Mouse (Mus musculus): ENCODE data around the gene Ube2z. TPM values are rescaled to one million over a fixed set of nuclear protein-coding genes. Genes with fewer than 3 reads are reported as not detected.
A peak's percentile ranks its signal among the peaks of the same experiment; 100 is the strongest.
"Not testable (repeated sequence)": the region's sequence is repeated elsewhere in the genome, so short reads cannot be mapped to it uniquely, and the experiment has no call there.

Gene Ube2z
- polyA plus RNA-seq (2014; fragmentation: Nextera tagmentation; extraction: Ambion mirVana): 31.1 and 35.4 TPM in 2 replicates

DNA sequence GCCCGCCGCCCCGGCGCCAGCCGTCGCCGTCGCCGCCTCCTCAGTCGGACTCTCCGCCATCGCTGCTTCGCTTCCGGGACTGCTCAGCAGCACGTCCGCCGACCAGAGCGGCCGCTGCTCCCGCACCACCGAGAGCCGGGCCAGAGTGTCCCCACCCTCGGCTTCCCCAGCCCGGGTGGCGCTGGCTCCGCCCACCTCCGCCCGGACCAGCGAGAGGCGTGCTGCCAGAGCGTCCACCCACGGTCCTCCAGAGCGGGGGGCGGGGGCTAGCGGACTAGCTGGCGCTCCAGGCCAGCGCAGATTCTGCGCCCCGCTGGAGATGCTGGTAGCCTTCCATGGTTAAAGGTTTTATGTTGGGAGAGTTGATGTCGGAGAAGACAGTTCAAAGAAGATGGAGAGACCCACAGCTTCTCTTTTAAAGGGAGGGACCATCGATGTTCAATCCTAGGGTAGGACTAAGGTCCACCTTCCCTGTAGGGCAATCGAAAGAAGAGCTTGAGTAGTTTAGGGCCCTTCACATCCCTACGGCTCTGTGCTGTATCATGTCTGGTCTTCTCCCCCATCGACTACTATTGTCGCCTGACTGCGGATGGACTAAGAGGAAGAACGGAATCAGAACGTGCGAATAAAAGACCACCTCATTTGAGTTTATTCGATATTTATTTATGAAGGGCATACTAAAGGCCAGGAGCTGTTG, at the start of gene Ube2z:
Gene Ube2z (minus strand): TSS at position 174 of the 697 bp plus-strand sequence.
- peak within 1 kb of the TSS; percentile 85 for H3K27ac ChIP-seq (replicated peaks; ENCODE audit: low read depth, low read length)
- 4% methylated on average over 40 of the region's 50 CpGs for WGBS
- peak within 1 kb of the TSS; percentile 94 for H3K9ac ChIP-seq (ENCODE audit: low read length)
- peak within 1 kb of the TSS; percentile 94 for H3K4me3 ChIP-seq (ENCODE audit: low read depth, low read length)
- peak within 1 kb of the TSS; percentile 74 for H3K4me2 ChIP-seq (ENCODE audit: low read depth, severe bottlenecking)
- H3K27me3 ChIP-seq (ENCODE audit: control insufficient read depth, insufficient read depth, low read length): no peaks in the 10 kb centered on the region
- H3K9me3 ChIP-seq (ENCODE audit: control insufficient read depth, low read length): no peaks in the 10 kb centered on the region
- H3K4me1 ChIP-seq (ENCODE audit: control insufficient read depth, insufficient read depth, low read length): peaks cover 8% of the 10 kb centered on the region
- ATAC-seq (ENCODE audit: insufficient number of reproducible peaks, low FRiP score, low TSS enrichment, low read depth): peak; percentile 96
- peaks cover 1% of the 10 kb centered on the region; the same call in 1 of the 2 replicates for H3K36me3 ChIP-seq (ENCODE audit: control insufficient read depth, insufficient read depth, low read length)
- DNase-seq (ENCODE audit: low spot score): peak; percentile 98

DNA sequence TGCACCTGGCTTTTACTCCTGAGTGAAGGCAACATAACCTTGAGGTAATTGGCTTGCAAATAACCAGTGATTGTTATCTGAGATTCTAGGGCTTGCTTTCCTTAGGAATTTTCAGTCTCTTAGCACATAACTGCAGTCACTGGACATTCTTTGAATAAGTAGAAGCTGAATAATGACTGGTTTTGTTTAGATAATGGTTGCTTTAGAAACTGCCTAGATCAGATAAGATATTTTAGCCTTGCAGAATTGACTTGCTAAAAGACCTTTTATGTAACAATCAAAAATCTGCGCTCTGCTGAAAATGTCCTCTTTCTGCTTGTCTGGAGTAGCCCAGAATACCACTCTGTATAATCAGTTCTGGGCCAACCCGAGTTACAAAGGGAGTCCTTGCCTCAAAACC, 48.9 kb upstream of the Ube2z start:
- ATAC-seq (ENCODE audit: insufficient number of reproducible peaks, low FRiP score, low TSS enrichment, low read depth): no peak
- H3K9ac ChIP-seq (ENCODE audit: low read length): no peak overlapping the region
- H3K36me3 ChIP-seq (ENCODE audit: control insufficient read depth, insufficient read depth, low read length): no peaks in the 10 kb centered on the region
- H3K27ac ChIP-seq (replicated peaks; ENCODE audit: low read depth, low read length): no peak overlapping the region
- no peaks in the 10 kb centered on the region for H3K27me3 ChIP-seq (ENCODE audit: control insufficient read depth, insufficient read depth, low read length)
- no peak overlapping the region for H3K4me2 ChIP-seq (ENCODE audit: low read depth, severe bottlenecking)
- no peak for DNase-seq (ENCODE audit: low spot score)
- no peaks in the 10 kb centered on the region for H3K9me3 ChIP-seq (ENCODE audit: control insufficient read depth, low read length)
- WGBS: 76% methylated on average over 2 of the region's 2 CpGs
- H3K4me1 ChIP-seq (ENCODE audit: control insufficient read depth, insufficient read depth, low read length): no peaks in the 10 kb centered on the region
- no peak overlapping the region for H3K4me3 ChIP-seq (ENCODE audit: low read depth, low read length)

- DNase-seq (ENCODE audit: low spot score): no peak
These were observed 46.6 kb upstream of the Ube2z start, which contains the start of gene Calcoco2 for GRCm38 (mm10) chr11:96111751-96112150. Gene Calcoco2, minus strand, starts transcription at chr11:96111964.

DNA sequence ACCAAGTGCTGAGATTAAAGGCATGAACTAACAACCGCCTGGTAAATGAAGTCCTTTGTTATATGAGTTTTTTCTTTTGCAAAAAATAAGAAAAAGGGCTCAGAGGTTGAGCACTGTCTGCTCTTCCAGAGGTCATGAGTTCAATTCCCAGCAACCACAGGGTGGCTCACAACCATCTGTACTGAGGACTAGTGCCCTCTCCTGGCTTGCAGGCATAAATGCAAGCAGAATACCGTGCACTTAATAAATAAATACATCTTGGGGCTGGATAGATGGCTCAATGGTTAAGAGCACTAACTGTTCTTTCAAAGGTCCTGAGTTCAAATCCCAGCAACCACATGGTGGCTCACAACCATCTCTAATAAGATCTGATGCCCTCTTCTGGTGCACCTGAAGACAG, 45.8 kb upstream of the Ube2z start:
- ATAC-seq (ENCODE audit: insufficient number of reproducible peaks, low FRiP score, low TSS enrichment, low read depth); H3K4me1 ChIP-seq (ENCODE audit: control insufficient read depth, insufficient read depth, low read length); H3K4me2 ChIP-seq (ENCODE audit: low read depth, severe bottlenecking); H3K27ac ChIP-seq (replicated peaks; ENCODE audit: low read depth, low read length); H3K9me3 ChIP-seq (ENCODE audit: control insufficient read depth, low read length); H3K4me3 ChIP-seq (ENCODE audit: low read depth, low read length); H3K36me3 ChIP-seq (ENCODE audit: control insufficient read depth, insufficient read depth, low read length); H3K27me3 ChIP-seq (ENCODE audit: control insufficient read depth, insufficient read depth, low read length); H3K9ac ChIP-seq (ENCODE audit: low read length); DNase-seq (ENCODE audit: low spot score): not testable (repeated sequence)
- 60% methylated on average over 2 of the region's 2 CpGs for WGBS

More at GRCm38 (mm10) chr11:96111751-96112150, 46.6 kb upstream of the Ube2z start, which contains the start of gene Calcoco2:
- no peaks in the 10 kb centered on the region for H3K36me3 ChIP-seq (ENCODE audit: control insufficient read depth, insufficient read depth, low read length)
- H3K4me1 ChIP-seq (ENCODE audit: control insufficient read depth, insufficient read depth, low read length): no peaks in the 10 kb centered on the region
- ATAC-seq (ENCODE audit: insufficient number of reproducible peaks, low FRiP score, low TSS enrichment, low read depth): no peak
- no peak within 1 kb of the TSS for H3K9ac ChIP-seq (ENCODE audit: low read length)
- H3K9me3 ChIP-seq (ENCODE audit: control insufficient read depth, low read length): no peaks in the 10 kb centered on the region
- no peak within 1 kb of the TSS for H3K4me3 ChIP-seq (ENCODE audit: low read depth, low read length)
- H3K27ac ChIP-seq (replicated peaks; ENCODE audit: low read depth, low read length): no peak within 1 kb of the TSS
- 38% methylated on average over 14 of the region's 14 CpGs for WGBS
- no peak within 1 kb of the TSS for H3K4me2 ChIP-seq (ENCODE audit: low read depth, severe bottlenecking)
- no peaks in the 10 kb centered on the region for H3K27me3 ChIP-seq (ENCODE audit: control insufficient read depth, insufficient read depth, low read length)

- no peaks in the 10 kb centered on the region for H3K36me3 ChIP-seq (ENCODE audit: control insufficient read depth, insufficient read depth, low read length)
- ATAC-seq (ENCODE audit: insufficient number of reproducible peaks, low FRiP score, low TSS enrichment, low read depth): no peak
- no peak overlapping the region for H3K4me2 ChIP-seq (ENCODE audit: low read depth, severe bottlenecking)
- no peak for DNase-seq (ENCODE audit: low spot score)
- H3K4me3 ChIP-seq (ENCODE audit: low read depth, low read length): no peak overlapping the region
- no peak overlapping the region for H3K9ac ChIP-seq (ENCODE audit: low read length)
- H3K4me1 ChIP-seq (ENCODE audit: control insufficient read depth, insufficient read depth, low read length): no peaks in the 10 kb centered on the region
- H3K27me3 ChIP-seq (ENCODE audit: control insufficient read depth, insufficient read depth, low read length): no peaks in the 10 kb centered on the region
- no peak overlapping the region for H3K27ac ChIP-seq (replicated peaks; ENCODE audit: low read depth, low read length)
- no peaks in the 10 kb centered on the region for H3K9me3 ChIP-seq (ENCODE audit: control insufficient read depth, low read length)
- 93% methylated on average over 1 of the region's 1 CpGs for whole genome bisulfite sequencing
These were observed 43.2 kb upstream of the Ube2z start for GRCm38 (mm10) chr11:96108376-96108775.

DNA sequence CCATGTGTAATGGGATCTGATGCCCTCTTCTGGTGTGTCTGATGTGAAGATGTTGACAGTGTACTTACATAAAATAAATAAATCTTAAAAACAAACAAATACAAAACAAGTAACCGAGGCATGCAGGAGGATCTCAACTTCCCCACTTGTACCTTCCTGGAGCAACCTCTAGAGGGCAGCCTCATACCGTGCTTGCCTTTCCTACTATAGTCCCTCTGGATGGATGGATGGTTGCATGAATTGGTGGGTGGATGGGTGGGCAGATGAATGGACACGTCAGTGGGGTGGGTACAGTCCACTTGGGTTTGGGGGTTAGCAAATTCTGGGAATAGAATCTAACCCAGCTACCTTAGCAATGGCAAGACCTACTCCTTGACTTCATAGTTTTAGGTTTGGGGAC, 28.2 kb upstream of the Ube2z start:
- DNase-seq (ENCODE audit: low spot score) (peak; percentile 74), ATAC-seq (ENCODE audit: insufficient number of reproducible peaks, low FRiP score, low TSS enrichment, low read depth) (no peak)
- no peaks in the 10 kb centered on the region for H3K9me3 ChIP-seq (ENCODE audit: control insufficient read depth, low read length)
- no peaks in the 10 kb centered on the region for H3K4me1 ChIP-seq (ENCODE audit: control insufficient read depth, insufficient read depth, low read length)
- no peak overlapping the region for H3K27ac ChIP-seq (replicated peaks; ENCODE audit: low read depth, low read length)
- H3K9ac ChIP-seq (ENCODE audit: low read length): no peak overlapping the region
- H3K4me2 ChIP-seq (ENCODE audit: low read depth, severe bottlenecking): no peak overlapping the region
- 10% methylated on average over 3 of the region's 3 CpGs for WGBS
- no peaks in the 10 kb centered on the region for H3K27me3 ChIP-seq (ENCODE audit: control insufficient read depth, insufficient read depth, low read length)
- H3K36me3 ChIP-seq (ENCODE audit: control insufficient read depth, insufficient read depth, low read length): no peaks in the 10 kb centered on the region
- no peak overlapping the region for H3K4me3 ChIP-seq (ENCODE audit: low read depth, low read length)

DNA sequence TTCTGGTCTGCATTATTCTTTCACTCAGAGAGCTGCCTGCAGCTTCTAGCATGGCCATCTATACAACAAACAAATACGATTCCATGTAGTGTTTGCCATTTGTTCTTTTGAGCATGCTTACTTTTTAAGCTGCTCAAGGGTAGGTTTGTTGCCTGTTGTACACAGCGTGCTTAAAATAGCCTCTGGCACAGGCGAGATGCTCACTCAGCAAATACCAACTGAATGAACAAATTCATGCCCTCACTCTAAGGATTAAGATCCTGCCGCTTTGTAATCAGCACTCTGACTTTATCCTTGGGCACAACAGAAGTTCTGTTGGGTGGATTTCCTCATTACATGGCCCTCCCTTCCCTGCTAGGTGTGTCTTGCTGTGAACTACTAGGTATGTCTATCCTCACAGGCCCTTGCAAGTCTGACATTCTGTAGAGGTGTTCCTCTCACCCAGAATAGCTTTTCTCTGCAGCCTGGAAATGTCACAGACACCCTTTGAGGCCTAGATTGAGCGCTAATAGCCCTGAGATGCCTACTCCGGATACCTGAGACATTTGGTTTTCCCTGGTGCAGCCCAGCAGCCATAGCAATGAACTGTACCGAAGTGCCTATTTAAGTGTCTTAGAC, 27.6 kb upstream of the Ube2z start:
- Histone ChIP-seq H3K9me3 (ENCODE audit: control insufficient read depth, low read length) (no peaks in the 10 kb centered on the region), H3K27me3 (ENCODE audit: control insufficient read depth, insufficient read depth, low read length) (no peaks in the 10 kb centered on the region), H3K4me3 (ENCODE audit: low read depth, low read length) (no peak overlapping the region), H3K27ac (replicated peaks; ENCODE audit: low read depth, low read length) (no peak overlapping the region), H3K4me1 (ENCODE audit: control insufficient read depth, insufficient read depth, low read length) (no peaks in the 10 kb centered on the region), H3K4me2 (ENCODE audit: low read depth, severe bottlenecking) (no peak overlapping the region), H3K36me3 (ENCODE audit: control insufficient read depth, insufficient read depth, low read length) (no peaks in the 10 kb centered on the region), H3K9ac (ENCODE audit: low read length) (no peak overlapping the region)
- DNase-seq (ENCODE audit: low spot score) (no peak), ATAC-seq (ENCODE audit: insufficient number of reproducible peaks, low FRiP score, low TSS enrichment, low read depth) (no peak)
- WGBS: 42% methylated on average over 7 of the region's 7 CpGs

DNA sequence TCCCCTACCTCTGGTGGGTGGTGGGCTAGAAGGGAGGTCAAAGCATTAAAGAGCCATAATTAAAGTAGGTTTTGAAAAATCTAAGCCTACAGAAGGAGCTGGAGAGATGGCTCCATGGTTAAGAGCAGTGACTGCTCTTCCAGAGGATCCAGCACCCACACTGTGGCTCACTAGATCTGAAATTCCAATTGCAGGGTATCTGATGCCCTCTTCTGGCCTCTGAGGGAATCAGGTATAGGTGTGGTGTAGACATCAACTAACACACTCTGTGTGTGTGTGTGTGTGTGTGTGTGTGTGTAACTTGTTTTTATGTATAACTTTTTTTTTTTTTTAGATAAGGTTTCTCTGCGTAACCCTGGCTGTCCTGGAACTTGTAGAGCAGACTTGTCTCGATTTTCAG, 25.9 kb upstream of the Ube2z start:
- DNase-seq (ENCODE audit: low spot score) (peak; percentile 41), ATAC-seq (ENCODE audit: insufficient number of reproducible peaks, low FRiP score, low TSS enrichment, low read depth) (no peak)
- Histone ChIP-seq H3K9ac (ENCODE audit: low read length) (no peak overlapping the region), H3K9me3 (ENCODE audit: control insufficient read depth, low read length) (no peaks in the 10 kb centered on the region), H3K27me3 (ENCODE audit: control insufficient read depth, insufficient read depth, low read length) (no peaks in the 10 kb centered on the region), H3K27ac (replicated peaks; ENCODE audit: low read depth, low read length) (no peak overlapping the region), H3K4me2 (ENCODE audit: low read depth, severe bottlenecking) (no peak overlapping the region), H3K4me1 (ENCODE audit: control insufficient read depth, insufficient read depth, low read length) (no peaks in the 10 kb centered on the region), H3K36me3 (ENCODE audit: control insufficient read depth, insufficient read depth, low read length) (no peaks in the 10 kb centered on the region), H3K4me3 (ENCODE audit: low read depth, low read length) (no peak overlapping the region)
- WGBS: 59% methylated on average over 2 of the region's 2 CpGs
